Mouse (Mus musculus) cortical plate, adult 2 months (tissue): ENCODE results near the gene Polr1e.
"Not testable (repeated sequence)": the region's sequence is repeated elsewhere in the genome, so short reads cannot be mapped to it uniquely, and the experiment has no call there.

ENCODE experiments used
- CTCF ChIP-seq: fragments of 200-500 bp; IDR thresholded peaks from 2 replicates; pipeline ENCODE4 v1.5.1; 2011; ENCODE audit warnings: mild to moderate bottlenecking, control low read depth, low read length; ENCODE audit not compliant: insufficient read depth; ENCODE audit errors: extremely low read depth
- POLR2A ChIP-seq: fragments of 200-500 bp; IDR thresholded peaks from 2 replicates; pipeline ENCODE4 v1.6.1; 2011; ENCODE audit warnings: mild to moderate bottlenecking, low read length, control low read depth; ENCODE audit not compliant: insufficient read depth; ENCODE audit errors: extremely low read depth

GRCm38 (mm10) chr4:45038879-45039278, 20.5 kb downstream of the Polr1e start:
- TF ChIP-seq CTCF, POLR2A: not testable (repeated sequence)
